Mouse (Mus musculus): Measurements from ENCODE around the gene Klhdc3. TPM values are rescaled to one million over a fixed set of nuclear protein-coding genes. Genes with fewer than 3 reads are reported as not detected.

The Klhdc3 gene
- polyA plus RNA-seq, 1 experiment from 2014 or later, result 110 TPM

DNA sequence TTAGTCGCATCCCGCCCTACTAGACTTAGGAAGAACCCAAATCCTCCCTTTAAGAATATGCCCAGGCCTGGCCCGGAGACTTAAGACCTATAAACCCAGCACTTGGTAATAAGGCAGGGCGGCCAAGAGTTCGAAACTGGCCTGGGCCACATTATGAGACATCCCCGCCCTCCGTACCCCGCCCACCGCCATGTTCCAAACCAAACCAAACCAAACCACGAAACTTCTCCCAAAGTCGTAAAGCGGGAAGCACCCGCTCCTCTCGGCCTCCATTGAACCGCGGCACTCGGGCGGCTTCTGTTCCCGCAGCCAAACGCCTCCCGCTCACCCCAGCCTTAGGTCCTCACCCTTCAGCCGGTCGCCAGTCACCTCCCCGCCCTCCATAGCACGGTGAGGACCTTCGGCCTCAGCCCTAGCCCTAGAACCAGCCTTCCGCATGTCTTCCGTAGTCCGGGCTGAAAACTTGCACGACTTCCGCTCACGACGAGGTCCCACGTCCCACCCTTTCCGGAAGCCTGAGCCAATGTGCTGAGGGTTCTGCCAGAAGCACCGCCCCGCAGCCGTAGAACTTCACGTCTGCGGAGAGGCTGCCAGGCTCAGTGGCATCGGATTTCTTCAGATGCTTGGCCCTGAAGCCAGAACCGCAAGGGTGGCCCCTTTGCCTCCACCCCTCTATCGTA is 6.7 kb downstream of the Klhdc3 start, which contains the start of gene Rrp36:
TSS of gene Rrp36 (minus strand) at position 503 of the 680 bp plus-strand sequence.
- H3K27me3 ChIP-seq (ENCODE audit: control insufficient read depth, insufficient read depth, low read length), result no peaks in the 10 kb centered on the region
- under 1% methylated on average over 43 of the region's 43 CpGs for WGBS
- no peaks in the 10 kb centered on the region for H3K9me3 ChIP-seq (ENCODE audit: control insufficient read depth, low read length)
- peak within 1 kb of the TSS; percentile 72 for H3K4me3 ChIP-seq (ENCODE audit: low read length)
- H3K9ac ChIP-seq (ENCODE audit: low read depth, low read length), result peak within 1 kb of the TSS; percentile 74
- peak within 1 kb of the TSS; percentile 83 for H3K27ac ChIP-seq (ENCODE audit: low read depth, low read length)
- peaks cover 64% of the 10 kb centered on the region for H3K36me3 ChIP-seq (ENCODE audit: control insufficient read depth, insufficient read depth, low read length)
- peak; percentile 92 for ATAC-seq (ENCODE audit: low FRiP score, low TSS enrichment)
- H3K4me1 ChIP-seq (ENCODE audit: control insufficient read depth, insufficient read depth, low read length), result peaks cover 27% of the 10 kb centered on the region
- peak within 1 kb of the TSS; percentile 77 for H3K4me2 ChIP-seq (replicated peaks; ENCODE audit: low read depth, low read length)

GRCm38 (mm10) chr17:46669911-46670310 is 10.8 kb downstream of the Klhdc3 start:
- peaks cover 56% of the 10 kb centered on the region for H3K36me3 ChIP-seq (ENCODE audit: control insufficient read depth, insufficient read depth, low read length)
- no peak for ATAC-seq (ENCODE audit: low FRiP score, low TSS enrichment)
- WGBS, result 96% methylated on average over 10 of the region's 10 CpGs

GRCm38 (mm10) chr17:46667712-46668111 is 13.0 kb downstream of the Klhdc3 start:
- Histone ChIP-seq H3K27me3 (ENCODE audit: control insufficient read depth, insufficient read depth, low read length) (no peaks in the 10 kb centered on the region), H3K4me3 (ENCODE audit: low read length) (no peak overlapping the region), H3K27ac (ENCODE audit: low read depth, low read length) (no peak overlapping the region), H3K36me3 (ENCODE audit: control insufficient read depth, insufficient read depth, low read length) (peaks cover 74% of the 10 kb centered on the region), H3K4me2 (replicated peaks; ENCODE audit: low read depth, low read length) (no peak overlapping the region), H3K9me3 (ENCODE audit: control insufficient read depth, low read length) (no peaks in the 10 kb centered on the region), H3K4me1 (ENCODE audit: control insufficient read depth, insufficient read depth, low read length) (peaks cover 3% of the 10 kb centered on the region), H3K9ac (ENCODE audit: low read depth, low read length) (no peak overlapping the region)
- ATAC-seq (ENCODE audit: low FRiP score, low TSS enrichment), result no peak; the same call in 1 of the 2 replicates
- WGBS, result 86% methylated on average over 16 of the region's 16 CpGs

More at GRCm38 (mm10) chr17:46669911-46670310, 10.8 kb downstream of the Klhdc3 start:
- H3K27ac ChIP-seq (ENCODE audit: low read depth, low read length), result no peak overlapping the region
- no peak overlapping the region for H3K9ac ChIP-seq (ENCODE audit: low read depth, low read length)
- H3K9me3 ChIP-seq (ENCODE audit: control insufficient read depth, low read length), result no peaks in the 10 kb centered on the region
- no peaks in the 10 kb centered on the region for H3K27me3 ChIP-seq (ENCODE audit: control insufficient read depth, insufficient read depth, low read length)
- no peak overlapping the region for H3K4me3 ChIP-seq (ENCODE audit: low read length)
- H3K4me2 ChIP-seq (replicated peaks; ENCODE audit: low read depth, low read length), result no peak overlapping the region
- H3K4me1 ChIP-seq (ENCODE audit: control insufficient read depth, insufficient read depth, low read length), result peaks cover 17% of the 10 kb centered on the region

DNA sequence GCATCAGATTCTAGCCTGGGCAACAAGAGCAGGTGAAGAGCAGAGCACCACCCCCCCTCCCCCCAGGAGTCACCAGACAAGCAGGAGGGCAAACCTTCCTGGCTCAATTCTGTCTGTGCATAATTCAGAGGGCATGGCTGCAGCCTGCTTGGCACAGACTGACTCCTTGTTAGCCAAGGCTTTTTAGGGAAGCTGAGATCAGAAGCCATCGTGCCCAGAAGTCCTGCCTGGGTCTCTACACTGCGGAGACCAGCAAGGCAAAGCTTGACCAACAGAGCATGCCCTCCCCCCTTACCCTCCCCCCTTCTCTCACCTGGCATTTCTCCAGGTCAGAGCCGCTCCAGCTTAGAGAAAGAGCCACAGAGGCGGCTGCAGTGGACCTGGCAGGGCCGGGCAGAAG is 18.0 kb downstream of the Klhdc3 start:
- Histone ChIP-seq H3K4me3 (ENCODE audit: low read length) (no peak overlapping the region), H3K4me1 (ENCODE audit: control insufficient read depth, insufficient read depth, low read length) (no peaks in the 10 kb centered on the region), H3K9ac (ENCODE audit: low read depth, low read length) (no peak overlapping the region), H3K27me3 (ENCODE audit: control insufficient read depth, insufficient read depth, low read length) (no peaks in the 10 kb centered on the region), H3K4me2 (replicated peaks; ENCODE audit: low read depth, low read length) (no peak overlapping the region), H3K27ac (ENCODE audit: low read depth, low read length) (no peak overlapping the region), H3K9me3 (ENCODE audit: control insufficient read depth, low read length) (no peaks in the 10 kb centered on the region), H3K36me3 (ENCODE audit: control insufficient read depth, insufficient read depth, low read length) (peaks cover 95% of the 10 kb centered on the region)
- ATAC-seq (ENCODE audit: low FRiP score, low TSS enrichment), result no peak
- 81% methylated on average over 5 of the region's 5 CpGs for WGBS

- ATAC-seq (ENCODE audit: low FRiP score, low TSS enrichment), result no peak
- Histone ChIP-seq H3K4me2 (replicated peaks; ENCODE audit: low read depth, low read length) (no peak overlapping the region), H3K36me3 (ENCODE audit: control insufficient read depth, insufficient read depth, low read length) (peaks cover 97% of the 10 kb centered on the region), H3K4me3 (ENCODE audit: low read length) (no peak overlapping the region), H3K9me3 (ENCODE audit: control insufficient read depth, low read length) (no peaks in the 10 kb centered on the region), H3K9ac (ENCODE audit: low read depth, low read length) (no peak overlapping the region), H3K4me1 (ENCODE audit: control insufficient read depth, insufficient read depth, low read length) (no peaks in the 10 kb centered on the region), H3K27ac (ENCODE audit: low read depth, low read length) (no peak overlapping the region), H3K27me3 (ENCODE audit: control insufficient read depth, insufficient read depth, low read length) (no peaks in the 10 kb centered on the region)
- WGBS, result 84% methylated on average over 12 of the region's 12 CpGs
Observed at GRCm38 (mm10) chr17:46661981-46662380, 18.7 kb downstream of the Klhdc3 start.

GRCm38 (mm10) chr17:46661351-46661750 is 19.4 kb downstream of the Klhdc3 start:
- Histone ChIP-seq H3K4me3 (ENCODE audit: low read length) (no peak overlapping the region), H3K9me3 (ENCODE audit: control insufficient read depth, low read length) (no peaks in the 10 kb centered on the region), H3K4me1 (ENCODE audit: control insufficient read depth, insufficient read depth, low read length) (no peaks in the 10 kb centered on the region), H3K4me2 (replicated peaks; ENCODE audit: low read depth, low read length) (no peak overlapping the region), H3K27ac (ENCODE audit: low read depth, low read length) (no peak overlapping the region), H3K9ac (ENCODE audit: low read depth, low read length) (no peak overlapping the region), H3K36me3 (ENCODE audit: control insufficient read depth, insufficient read depth, low read length) (peaks cover 98% of the 10 kb centered on the region), H3K27me3 (ENCODE audit: control insufficient read depth, insufficient read depth, low read length) (no peaks in the 10 kb centered on the region)
- ATAC-seq (ENCODE audit: low FRiP score, low TSS enrichment), result no peak
- WGBS, result 93% methylated on average over 9 of the region's 9 CpGs

DNA sequence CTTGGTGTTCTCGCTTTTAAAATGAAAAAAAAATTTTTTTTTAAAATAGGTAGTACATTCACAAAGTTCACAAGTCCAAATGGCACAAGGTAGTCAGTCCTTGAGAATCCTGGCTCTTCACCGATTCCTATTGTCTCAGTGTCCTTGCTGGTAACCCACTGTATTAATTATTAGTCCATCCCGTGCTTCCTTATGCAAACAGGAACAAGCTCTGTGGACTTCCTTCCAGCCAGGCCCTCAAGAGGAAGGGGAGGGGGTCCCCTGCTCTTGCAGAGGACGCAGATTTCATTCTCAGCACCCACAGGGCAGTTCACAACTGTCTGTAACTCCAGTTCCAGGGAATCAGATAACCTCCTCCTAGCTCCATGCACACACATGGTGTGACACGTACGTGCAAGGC is 24.7 kb downstream of the Klhdc3 start:
- H3K9ac ChIP-seq (ENCODE audit: low read depth, low read length), result no peak overlapping the region
- H3K9me3 ChIP-seq (ENCODE audit: control insufficient read depth, low read length), result no peaks in the 10 kb centered on the region
- H3K27me3 ChIP-seq (ENCODE audit: control insufficient read depth, insufficient read depth, low read length), result no peaks in the 10 kb centered on the region
- no peak overlapping the region for H3K27ac ChIP-seq (ENCODE audit: low read depth, low read length)
- H3K4me3 ChIP-seq (ENCODE audit: low read length), result no peak overlapping the region
- H3K4me1 ChIP-seq (ENCODE audit: control insufficient read depth, insufficient read depth, low read length), result peaks cover 16% of the 10 kb centered on the region
- no peak overlapping the region for H3K4me2 ChIP-seq (replicated peaks; ENCODE audit: low read depth, low read length)
- WGBS, result 61% methylated on average over 6 of the region's 6 CpGs
- ATAC-seq (ENCODE audit: low FRiP score, low TSS enrichment), result no peak
- peaks cover 84% of the 10 kb centered on the region for H3K36me3 ChIP-seq (ENCODE audit: control insufficient read depth, insufficient read depth, low read length)

- H3K4me1 ChIP-seq (ENCODE audit: control insufficient read depth, insufficient read depth, low read length), result peaks cover 19% of the 10 kb centered on the region
- no peak overlapping the region for H3K27ac ChIP-seq (ENCODE audit: low read depth, low read length)
- no peaks in the 10 kb centered on the region for H3K9me3 ChIP-seq (ENCODE audit: control insufficient read depth, low read length)
- H3K4me3 ChIP-seq (ENCODE audit: low read length), result peak overlapping the region; percentile 82
- peaks cover 58% of the 10 kb centered on the region for H3K36me3 ChIP-seq (ENCODE audit: control insufficient read depth, insufficient read depth, low read length)
- no peaks in the 10 kb centered on the region for H3K27me3 ChIP-seq (ENCODE audit: control insufficient read depth, insufficient read depth, low read length)
- peak overlapping the region; percentile 87 for H3K4me2 ChIP-seq (replicated peaks; ENCODE audit: low read depth, low read length)
- H3K9ac ChIP-seq (ENCODE audit: low read depth, low read length), result peak overlapping the region; percentile 89; the same call in 1 of the 2 replicates
- 57% methylated on average over 20 of the region's 20 CpGs for WGBS
- ATAC-seq (ENCODE audit: low FRiP score, low TSS enrichment), result no peak
Observed at GRCm38 (mm10) chr17:46651755-46652547, 28.8 kb downstream of the Klhdc3 start.

DNA sequence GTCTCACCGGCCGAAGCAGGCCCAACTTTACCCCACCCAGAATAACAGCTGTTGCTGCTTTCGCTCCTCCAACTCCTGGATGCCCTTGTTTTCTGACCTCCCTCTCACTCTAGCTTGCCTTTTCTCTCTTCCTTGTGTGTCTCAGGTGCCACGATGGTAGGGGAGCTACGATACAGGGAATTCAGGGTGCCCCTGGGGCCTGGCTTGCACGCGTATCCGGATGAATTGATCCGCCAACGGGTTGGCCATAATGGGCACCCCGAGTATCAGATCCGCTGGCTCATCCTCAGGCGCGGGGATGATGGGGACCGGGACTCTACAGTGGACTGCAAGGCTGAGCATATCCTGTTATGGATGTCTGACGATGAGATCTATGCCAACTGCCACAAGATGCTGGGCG is 29.4 kb downstream of the Klhdc3 start:
- H3K9ac ChIP-seq (ENCODE audit: low read depth, low read length), result peak overlapping the region; percentile 89
- H3K4me1 ChIP-seq (ENCODE audit: control insufficient read depth, insufficient read depth, low read length), result peaks cover 25% of the 10 kb centered on the region
- peak overlapping the region; percentile 98 for H3K27ac ChIP-seq (ENCODE audit: low read depth, low read length)
- no peaks in the 10 kb centered on the region for H3K27me3 ChIP-seq (ENCODE audit: control insufficient read depth, insufficient read depth, low read length)
- WGBS, result 73% methylated on average over 17 of the region's 17 CpGs
- peaks cover 51% of the 10 kb centered on the region for H3K36me3 ChIP-seq (ENCODE audit: control insufficient read depth, insufficient read depth, low read length)
- H3K9me3 ChIP-seq (ENCODE audit: control insufficient read depth, low read length), result no peaks in the 10 kb centered on the region
- H3K4me2 ChIP-seq (replicated peaks; ENCODE audit: low read depth, low read length), result peak overlapping the region; percentile 87
- ATAC-seq (ENCODE audit: low FRiP score, low TSS enrichment), result no peak
- H3K4me3 ChIP-seq (ENCODE audit: low read length), result peak overlapping the region; percentile 82

All from kidney, embryonic 14.5 days (tissue).